Mouse (Mus musculus) bone marrow, adult 2 months (tissue): ENCODE measurements around the gene Ciapin1.

Source experiments
- CTCF ChIP-seq: fragments of 200-500 bp; IDR thresholded peaks from 2 replicates; pipeline ENCODE4 v1.5.1; 2011; ENCODE audit warnings: low read length, control low read depth; ENCODE audit not compliant: control insufficient read depth, insufficient read depth
- POLR2A ChIP-seq: fragments of 200-500 bp; IDR thresholded peaks from 2 replicates; pipeline ENCODE4 v1.6.1; 2011; ENCODE audit warnings: low read depth, mild to moderate bottlenecking, control low read depth, low read length, borderline replicate concordance; ENCODE audit not compliant: control insufficient read depth

GRCm38 (mm10) chr8:94826210-94826609, 11.9 kb downstream of the Ciapin1 start:
- TF ChIP-seq POLR2A, result no peak
- TF ChIP-seq CTCF, result no peak
